13 mouse cellular contexts compared by ENCODE assay signal in the genomic region with DNA sequence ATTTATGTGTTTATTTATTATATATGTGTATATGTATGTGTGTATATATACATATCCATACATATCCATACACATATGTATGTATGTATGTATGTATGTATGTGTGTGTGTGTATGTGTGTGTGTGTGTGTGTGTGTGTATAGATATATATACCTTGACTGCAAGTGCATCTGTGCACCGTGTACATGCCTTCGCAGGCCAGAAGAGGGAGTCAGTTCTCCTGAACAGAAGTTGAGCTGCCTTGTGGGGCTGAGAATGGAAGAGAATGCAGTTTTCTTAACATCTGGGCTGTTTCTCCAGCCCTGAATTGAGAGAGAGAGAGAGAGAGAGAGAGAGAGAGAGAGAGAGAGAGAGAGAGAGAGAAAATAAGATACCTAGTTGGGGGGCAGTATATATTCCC. TPM values are rescaled to one million over a fixed set of nuclear protein-coding genes. Genes with fewer than 3 reads are reported as not detected.
A peak's percentile ranks its signal among the peaks of the same experiment; 100 is the strongest.
DNase-seq lines count a peak whose midpoint lies in the region; ATAC-seq and TF ChIP-seq lines count a peak whose summit lies in the region.
"Had no signal": no experiment of that assay in that cellular context is flagged by ENCODE, and none has a peak within 500 bp of the region (broad histone marks: within the 10 kb centered on the region; RNA-seq: fewer than 3 reads in every experiment).

No protein-coding gene starts in this region.

- no peak overlapping the region for H3K9ac ChIP-seq in hindbrain, embryonic 13.5 days
- H3K9ac ChIP-seq in lung, embryonic 14.5 days = no peak overlapping the region

- H3K27ac ChIP-seq in hindbrain, embryonic 10.5 days = no peak overlapping the region
- no peak overlapping the region for H3K27ac ChIP-seq in hindbrain, embryonic 13.5 days
- no peak overlapping the region for H3K27ac ChIP-seq in lung, embryonic 14.5 days (ENCODE audit: low read depth)
- H3K27ac ChIP-seq in thymus, adult 2 months (ENCODE audit: control insufficient read depth, insufficient read depth, low read length) = no peak overlapping the region

- H3K4me2 ChIP-seq in hindbrain, embryonic 13.5 days = no peak overlapping the region
- no peak overlapping the region for H3K4me2 ChIP-seq in lung, embryonic 14.5 days

- ATAC-seq in hindbrain, embryonic 13.5 days (ENCODE audit: low FRiP score) = no peak
- ATAC-seq in lung, embryonic 14.5 days (ENCODE audit: insufficient read depth) = no peak
- ATAC-seq in frontal cortex, adult (ENCODE audit: low TSS enrichment) = no peak
- ATAC-seq: intestine, embryonic 16.5 days had no signal

- no peaks in the 10 kb centered on the region; the same call in 1 of the 2 replicates for H3K27me3 ChIP-seq in hindbrain, embryonic 10.5 days (ENCODE audit: insufficient read depth, poor library complexity, severe bottlenecking)
- H3K27me3 ChIP-seq in hindbrain, embryonic 13.5 days = no peaks in the 10 kb centered on the region
- H3K27me3 ChIP-seq in lung, embryonic 14.5 days (ENCODE audit: insufficient read depth, low read length) = no peaks in the 10 kb centered on the region
- no peaks in the 10 kb centered on the region for H3K27me3 ChIP-seq in thymus, adult 2 months (ENCODE audit: control insufficient read depth, insufficient read depth, low read length)

- H3K4me1 ChIP-seq in hindbrain, embryonic 10.5 days (replicated peaks) = peaks cover 11% of the 10 kb centered on the region; the same call in 1 of the 2 replicates
- H3K4me1 ChIP-seq in hindbrain, embryonic 13.5 days (replicated peaks) = peaks cover 5% of the 10 kb centered on the region
- H3K4me1 ChIP-seq in lung, embryonic 14.5 days (ENCODE audit: insufficient read depth) = no peaks in the 10 kb centered on the region
- peaks cover 6% of the 10 kb centered on the region for H3K4me1 ChIP-seq in thymus, adult 2 months (replicated peaks; ENCODE audit: control insufficient read depth, insufficient read depth, low read length)

- WGBS in hindbrain, embryonic 10.5 days = 62% methylated on average over 2 of the region's 2 CpGs
- WGBS in hindbrain, embryonic 13.5 days = 57% methylated on average over 2 of the region's 2 CpGs
- 60% methylated on average over 2 of the region's 2 CpGs for WGBS in lung, embryonic 14.5 days
- WGBS in thymus, adult 2 months = 68% methylated on average over 2 of the region's 2 CpGs

- H3K4me3 ChIP-seq in hindbrain, embryonic 10.5 days = no peak overlapping the region
- H3K4me3 ChIP-seq in hindbrain, embryonic 13.5 days = no peak overlapping the region
- H3K4me3 ChIP-seq in lung, embryonic 14.5 days (ENCODE audit: low read depth, low read length) = no peak overlapping the region
- H3K4me3 ChIP-seq in thymus, adult 2 months (ENCODE audit: control insufficient read depth, insufficient read depth, low read length) = no peak overlapping the region

- TF ChIP-seq CTCF in lung, embryonic 14.5 days (IDR thresholded peaks at IDR 0.05; ENCODE audit: low read depth) = peak; percentile 51
- TF ChIP-seq CTCF in brain, embryonic 14.5 days (IDR thresholded peaks at IDR 0.05; ENCODE audit: borderline replicate concordance, extremely low read depth, insufficient read depth, insufficient read length) = peak; percentile 41; the same call in 1 of the 2 replicates
- no peak for TF ChIP-seq CTCF in thymus, adult 2 months (IDR thresholded peaks at IDR 0.05; ENCODE audit: borderline replicate concordance, control insufficient read depth, extremely low read depth, insufficient read depth, low read length, poor library complexity)

- DNase-seq in hindbrain, embryonic 10.5 days (ENCODE audit: low spot score) = peak; percentile 15
- DNase-seq in lung, embryonic 14.5 days = peak; percentile 36
- DNase-seq in lung, adult 18-20 months = no peak
- DNase-seq in brain, embryonic 14.5 days (ENCODE audit: low read depth) = peak; percentile 13
- DNase-seq in thymus, adult 2 months = peak; percentile 27
- DNase-seq in cerebellum, adult 11 months = no peak
- DNase-seq: adrenal gland, adult 8-10 months; cerebellum, adult 9-10 months; left cerebral cortex, postnatal 4 days; right cerebral cortex, postnatal 4 days had no signal

- no peaks in the 10 kb centered on the region for H3K36me3 ChIP-seq in hindbrain, embryonic 10.5 days
- H3K36me3 ChIP-seq in hindbrain, embryonic 13.5 days = no peaks in the 10 kb centered on the region
- peaks cover 3% of the 10 kb centered on the region; the same call in 1 of the 2 replicates for H3K36me3 ChIP-seq in lung, embryonic 14.5 days (ENCODE audit: insufficient read depth)
- H3K36me3 ChIP-seq in thymus, adult 2 months (ENCODE audit: control insufficient read depth, insufficient read depth, low read length) = no peaks in the 10 kb centered on the region

- no peak for TF ChIP-seq POLR2A in brain, embryonic 14.5 days (IDR thresholded peaks at IDR 0.05; ENCODE audit: borderline replicate concordance, extremely low read depth, insufficient read depth, insufficient read length, poor library complexity, severe bottlenecking)
- TF ChIP-seq POLR2A in thymus, adult 2 months (IDR thresholded peaks at IDR 0.05; ENCODE audit: control insufficient read depth, extremely low read depth, insufficient read depth, low read length, poor library complexity) = no peak

- H3K9me3 ChIP-seq in hindbrain, embryonic 10.5 days = no peaks in the 10 kb centered on the region
- no peaks in the 10 kb centered on the region for H3K9me3 ChIP-seq in hindbrain, embryonic 13.5 days
- H3K9me3 ChIP-seq in lung, embryonic 14.5 days (ENCODE audit: low read depth, low read length) = no peaks in the 10 kb centered on the region

RNA-seq across cellular contexts. Expression of a gene that starts 6.2 kb away (rescaled TPM):
- 30.2 and 31.8 TPM in 2 replicates for polyA plus RNA-seq in hindbrain, embryonic 10.5 days (2016; fragmentation: Nextera tagmentation; extraction: Ambion mirVana)
- 17.0 and 17.7 TPM in 2 replicates for polyA plus RNA-seq in hindbrain, embryonic 13.5 days (2015; fragmentation: Nextera tagmentation; extraction: Ambion mirVana)
- polyA plus RNA-seq in lung, embryonic 14.5 days (2014; fragmentation: Nextera tagmentation; extraction: Ambion mirVana) = 51.9 and 52.6 TPM in 2 replicates
- 9.2 and 14.5 TPM in 2 replicates for polyA plus RNA-seq in brain, embryonic 14.5 days (2012; rRNA removed)
- 99.2 and 117 TPM in 2 replicates for polyA plus RNA-seq in thymus, adult 2 months (2012; rRNA removed)

Comparison
In these comparisons a context has a peak if more than half of its experiments do, and no peak if none do; other contexts are left out.
1. DNase-seq: peak in hindbrain, embryonic 10.5 days (single experiment), lung, embryonic 14.5 days (single experiment), brain, embryonic 14.5 days (single experiment) and thymus, adult 2 months (single experiment); none in lung, adult 18-20 months (0 of 2) and cerebellum, adult 11 months (single experiment).